Mouse (Mus musculus): ENCODE measurements around the gene Dnajc3.

DNA sequence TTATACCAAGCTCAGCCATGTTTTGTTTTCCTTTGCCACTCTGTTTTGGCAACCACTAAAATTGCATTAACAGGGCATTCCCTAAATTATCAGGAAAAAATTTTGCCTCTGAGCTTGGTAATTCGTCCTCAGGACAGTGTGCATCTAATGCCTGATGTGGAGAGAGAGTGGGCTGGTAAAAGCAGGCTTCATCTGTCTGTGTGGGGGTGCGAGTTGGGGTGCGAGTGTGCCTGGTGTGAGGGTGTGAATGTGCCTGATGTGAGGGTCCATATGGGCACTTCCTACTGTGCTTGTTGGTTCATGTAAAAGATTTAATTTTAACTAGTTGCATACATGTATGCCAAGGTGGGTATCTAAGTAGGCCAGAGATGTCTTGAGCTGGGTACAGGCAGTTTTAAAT lies 34.4 kb upstream of the Dnajc3 start:
- TF ChIP-seq POLR2A (IDR thresholded peaks at IDR 0.05; ENCODE audit: borderline replicate concordance, extremely low read depth, insufficient read depth, insufficient read length, poor library complexity, severe bottlenecking) = no peak
- TF ChIP-seq CTCF (IDR thresholded peaks at IDR 0.05; ENCODE audit: borderline replicate concordance, extremely low read depth, insufficient read depth, insufficient read length) = no peak
